Mouse (Mus musculus): ENCODE measurements around the gene Terf2. TPM values are rescaled to one million over a fixed set of nuclear protein-coding genes. Genes with fewer than 3 reads are reported as not detected.
"Not testable (repeated sequence)": the region's sequence is repeated elsewhere in the genome, so short reads cannot be mapped to it uniquely, and the experiment has no call there.

Gene Terf2
- total RNA-seq, 2 experiments from 2014 or later: 37.9 to 38.3 TPM

GRCm38 (mm10) chr8:107116023-107116422 is 19.7 kb upstream of the Terf2 start:
- DNase-seq (ENCODE audit: low spot score in 2 of 2): peak; percentile 56 to 81
- intact Hi-C loops (cut with DNase I): loop anchor here (1.0 to 10.0 kb wide), 2 partner anchors 179 to 208 kb away; partner anchors contain the start of gene Nfat5

GRCm38 (mm10) chr8:107115008-107115320 is 18.6 kb upstream of the Terf2 start:
- intact Hi-C loops (cut with DNase I): loop anchor here (10.0 kb wide), 1 partner anchor 180 kb away; the partner anchor contains the start of gene Nfat5

GRCm38 (mm10) chr8:107114150-107115007 is 18.0 kb upstream of the Terf2 start:
- peak; percentile 23 to 46 for DNase-seq (ENCODE audit: low spot score in 2 of 2)
- intact Hi-C loops (cut with DNase I): loop anchor here (10.0 kb wide), 1 partner anchor 180 kb away; the partner anchor contains the start of gene Nfat5

More at GRCm38 (mm10) chr8:107115008-107115320, 18.6 kb upstream of the Terf2 start:
- DNase-seq (ENCODE audit: low spot score in 2 of 2): no peak

GRCm38 (mm10) chr8:107113209-107113608 is 16.9 kb upstream of the Terf2 start:
- DNase-seq (ENCODE audit: low spot score in 2 of 2): no peak
- intact Hi-C loops (cut with DNase I): loop anchor here (10.0 kb wide), 1 partner anchor 182 kb away; the partner anchor contains the start of gene Nfat5

- DNase-seq (ENCODE audit: low spot score in 2 of 2): no peak
- intact Hi-C loops (cut with DNase I): loop anchor here (10.0 kb wide), 1 partner anchor 183 kb away; the partner anchor contains the start of gene Nfat5
Observed at GRCm38 (mm10) chr8:107111340-107112105, 15.2 kb upstream of the Terf2 start.

GRCm38 (mm10) chr8:107110629-107111330 is 14.4 kb upstream of the Terf2 start:
- DNase-seq (ENCODE audit: low spot score in 2 of 2): no peak
- intact Hi-C loops (cut with DNase I): loop anchor here (10.0 kb wide), 1 partner anchor 184 kb away; the partner anchor contains the start of gene Nfat5

GRCm38 (mm10) chr8:107109816-107110435 is 13.6 kb upstream of the Terf2 start:
- intact Hi-C loops (cut with DNase I): loop anchor here (10.0 kb wide), 1 partner anchor 185 kb away; the partner anchor contains the start of gene Nfat5
- no peak for DNase-seq (ENCODE audit: low spot score in 2 of 2)

GRCm38 (mm10) chr8:107108978-107109720 is 12.8 kb upstream of the Terf2 start:
- intact Hi-C loops (cut with DNase I): no loop called here
- no peak for DNase-seq (ENCODE audit: low spot score in 2 of 2)

GRCm38 (mm10) chr8:107108089-107108488 is 11.7 kb upstream of the Terf2 start:
- DNase-seq (ENCODE audit: low spot score in 2 of 2); intact Hi-C loops (cut with DNase I): not testable (repeated sequence)

GRCm38 (mm10) chr8:107104547-107104946 is 8.2 kb upstream of the Terf2 start:
- DNase-seq (ENCODE audit: low spot score in 2 of 2): peak; percentile 63 to 66
- intact Hi-C loops (cut with DNase I): loop anchor here (5.0 kb wide), 2 partner anchors 218 to 323 kb away; partner anchors contain the start of gene Nob1

GRCm38 (mm10) chr8:107100635-107101034 is 4.3 kb upstream of the Terf2 start:
- intact Hi-C loops (cut with DNase I): loop anchor here (5.0 kb wide), 2 partner anchors 222 to 327 kb away; partner anchors contain the start of gene Nob1
- DNase-seq (ENCODE audit: low spot score in 2 of 2): no peak

- DNase-seq (ENCODE audit: low spot score in 2 of 2): no peak
- intact Hi-C loops (cut with DNase I): loop anchor here (2.0 kb wide), 1 partner anchor 39 kb away; the partner anchor contains the start of genes Cog8 and Nip7
Observed at GRCm38 (mm10) chr8:107095717-107096365, 506 bp downstream of the Terf2 start.

GRCm38 (mm10) chr8:107090531-107090930 is 5.8 kb downstream of the Terf2 start:
- DNase-seq (ENCODE audit: low spot score in 2 of 2): no peak
- intact Hi-C loops (cut with DNase I): no loop called here

GRCm38 (mm10) chr8:107088526-107089063 is 7.8 kb downstream of the Terf2 start:
- intact Hi-C loops (cut with DNase I): no loop called here
- DNase-seq (ENCODE audit: low spot score in 2 of 2): no peak

- intact Hi-C loops (cut with DNase I): no loop called here
- DNase-seq (ENCODE audit: low spot score in 2 of 2): no peak
Observed at GRCm38 (mm10) chr8:107086018-107086417, 10.3 kb downstream of the Terf2 start.

- no peak for DNase-seq (ENCODE audit: low spot score in 2 of 2)
- intact Hi-C loops (cut with DNase I): no loop called here
Observed at GRCm38 (mm10) chr8:107085358-107085757, 11.0 kb downstream of the Terf2 start.

GRCm38 (mm10) chr8:107076239-107076888 is 20.0 kb downstream of the Terf2 start:
- intact Hi-C loops (cut with DNase I): no loop called here
- DNase-seq (ENCODE audit: low spot score in 2 of 2): no peak
